Mouse (Mus musculus): ENCODE data around the gene Ap2s1.

Gene Ap2s1

DNA sequence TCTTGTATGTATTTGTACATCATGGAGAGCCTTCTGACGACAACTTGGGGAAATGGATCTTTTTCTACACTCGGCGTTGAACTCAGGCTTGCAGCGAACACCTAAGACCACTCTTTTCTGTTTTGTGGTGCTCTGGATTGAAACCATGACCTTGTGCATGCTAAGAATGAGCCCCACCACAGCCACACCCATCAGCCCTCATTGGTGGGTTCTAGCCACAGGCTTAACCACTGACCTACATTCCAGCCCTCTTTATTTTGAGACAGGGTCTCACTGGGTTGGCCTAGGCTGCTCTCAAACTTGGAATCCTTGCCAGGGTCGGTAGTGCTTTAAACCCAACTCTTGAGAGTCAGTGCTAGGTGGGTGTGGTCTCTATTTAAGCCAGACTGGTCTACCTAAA is 56.7 kb downstream of the Ap2s1 start:
- no peak for DNase-seq (ENCODE audit: low read depth)

Measured in NIH3T3 (cell line).